2 mouse cellular contexts compared by ENCODE assay signal in genomic region chr10:127152556-127152955, GRCm38 (mm10). TPM values are rescaled to one million over a fixed set of nuclear protein-coding genes. Genes with fewer than 3 reads are reported as not detected.
"Had no signal": no experiment of that assay in that cellular context is flagged by ENCODE, and none has a peak within 500 bp of the region (broad histone marks: within the 10 kb centered on the region; RNA-seq: fewer than 3 reads in every experiment).

No protein-coding gene starts in this region.

RNA-seq across cellular contexts. Expression of gene Arhgef25, which starts 37.3 kb away (rescaled TPM):
- total RNA-seq: monocyte, adult 5-6 weeks had no signal
- polyA plus RNA-seq: macrophage had no signal
